Mouse (Mus musculus) lung, embryonic 14.5 days (tissue): Measurements from ENCODE around the gene Tctn3. TPM values are rescaled to one million over a fixed set of nuclear protein-coding genes. Genes with fewer than 3 reads are reported as not detected.

Experiments
- ATAC-seq: fragments of 200-750 bp; cut with Nextera tagmentation; 2 replicates; pipeline ENCODE4 v1.8.0; 2017; ENCODE audit warnings: mild to moderate bottlenecking, moderate TSS enrichment, moderate library complexity; ENCODE audit not compliant: insufficient read depth
- DNase-seq: peaks from one replicate; pipeline ENCODE4 v3.0.0-alpha.2; 2015
- H3K27ac ChIP-seq: fragments of 300-500 bp; sonication (generic); 2 replicates; pipeline ENCODE4 v1.5.1; 2014; ENCODE audit warnings: low read depth, mild to moderate bottlenecking, moderate library complexity
- H3K27me3 ChIP-seq: fragments of 300-500 bp; sonication (generic); 2 replicates; pipeline ENCODE4 v1.6.1; 2014; ENCODE audit warnings: low read length, control low read depth; ENCODE audit not compliant: insufficient read depth
- H3K36me3 ChIP-seq: fragments of 300-500 bp; sonication (generic); 2 replicates; pipeline ENCODE4 v1.6.1; 2014; ENCODE audit warnings: control low read depth; ENCODE audit not compliant: insufficient read depth
- H3K4me1 ChIP-seq: fragments of 300-500 bp; sonication (generic); 2 replicates; pipeline ENCODE4 v1.6.1; 2014; ENCODE audit warnings: antibody characterized with exemption, control low read depth; ENCODE audit not compliant: insufficient read depth
- H3K4me2 ChIP-seq: fragments of 300-500 bp; sonication (generic); 2 replicates; pipeline ENCODE4 v1.6.1; 2014; ENCODE audit warnings: mild to moderate bottlenecking
- H3K4me3 ChIP-seq: fragments of 300-500 bp; sonication (generic); 2 replicates; pipeline ENCODE4 v1.5.1; 2014; ENCODE audit warnings: low read depth, low read length
- H3K9ac ChIP-seq: fragments of 300-500 bp; sonication (generic); 2 replicates; pipeline ENCODE4 v1.6.1; 2014
- H3K9me3 ChIP-seq: fragments of 300-500 bp; sonication (generic); 2 replicates; pipeline ENCODE4 v1.6.1; 2016; ENCODE audit warnings: low read depth, low read length, control low read depth
- CTCF ChIP-seq: IDR thresholded peaks from 2 replicates; pipeline ENCODE4 v1.5.1; 2016; ENCODE audit warnings: antibody characterized with exemption, low read depth
- WGBS: fragments of 180-500 bp; shearing (Covaris S2); extraction: QIAGEN DNeasy Blood & Tissue Kit; methylation state at CpG from one replicate; pipeline ENCODE4 v1.1.7; 2014; 5-methylcytosine and 5-hydroxymethylcytosine counted together
- polyA plus RNA-seq: library from polyadenylated mRNA; unstranded; fragments of >200 nt; fragmentation: Nextera tagmentation; extraction: Ambion mirVana; gene quantifications from 2 replicates; pipeline ENCODE4 v1.2.1, GENCODE M21; 2014

Tctn3 gene
- polyA plus RNA-seq, 1 experiment from 2014 or later, result 11.2 TPM

GRCm38 (mm10) chr19:40595831-40596230 is 16.2 kb downstream of the Tctn3 start:
- no peak overlapping the region for H3K27ac ChIP-seq
- WGBS, result 84% methylated on average over 8 of the region's 8 CpGs

GRCm38 (mm10) chr19:40595231-40595630 is 16.8 kb downstream of the Tctn3 start:
- no peaks in the 10 kb centered on the region for H3K27me3 ChIP-seq
- no peaks in the 10 kb centered on the region for H3K4me1 ChIP-seq
- H3K4me3 ChIP-seq, result no peak overlapping the region
- ATAC-seq (no peak), DNase-seq (no peak)
- no peak overlapping the region for H3K4me2 ChIP-seq
- H3K9me3 ChIP-seq, result no peaks in the 10 kb centered on the region
- TF ChIP-seq CTCF, result no peak
- 86% methylated on average over 3 of the region's 3 CpGs for WGBS
- H3K27ac ChIP-seq, result no peak overlapping the region
- peaks cover 12% of the 10 kb centered on the region; the same call in 1 of the 2 replicates for H3K36me3 ChIP-seq
- no peak overlapping the region for H3K9ac ChIP-seq

More at GRCm38 (mm10) chr19:40595831-40596230, 16.2 kb downstream of the Tctn3 start:
- no peaks in the 10 kb centered on the region for H3K9me3 ChIP-seq
- no peak for ATAC-seq
- H3K9ac ChIP-seq, result no peak overlapping the region
- no peaks in the 10 kb centered on the region for H3K4me1 ChIP-seq
- H3K27me3 ChIP-seq, result no peaks in the 10 kb centered on the region
- no peak overlapping the region for H3K4me3 ChIP-seq
- H3K36me3 ChIP-seq, result peaks cover 12% of the 10 kb centered on the region; the same call in 1 of the 2 replicates
- no peak for TF ChIP-seq CTCF
- no peak overlapping the region for H3K4me2 ChIP-seq
- no peak for DNase-seq

GRCm38 (mm10) chr19:40589530-40589880 is 22.5 kb downstream of the Tctn3 start:
- DNase-seq, result peak; percentile 9
- under 1% methylated on average over 10 of the region's 10 CpGs for WGBS
- no peaks in the 10 kb centered on the region for H3K9me3 ChIP-seq
- H3K27ac ChIP-seq, result peak overlapping the region; percentile 54; the same call in 1 of the 2 replicates
- no peaks in the 10 kb centered on the region for H3K27me3 ChIP-seq
- peak overlapping the region; percentile 88 for H3K4me2 ChIP-seq
- 0 out of 2 replicates have a peak, but pooled peaks cover 8% of the 10 kb centered on the region for H3K4me1 ChIP-seq
- H3K9ac ChIP-seq, result peak overlapping the region; percentile 52
- no peak for TF ChIP-seq CTCF
- peak overlapping the region; percentile 68 for H3K4me3 ChIP-seq
- ATAC-seq, result no peak; the same call in 1 of the 2 replicates
- peaks cover 14% of the 10 kb centered on the region; the same call in 1 of the 2 replicates for H3K36me3 ChIP-seq

DNA sequence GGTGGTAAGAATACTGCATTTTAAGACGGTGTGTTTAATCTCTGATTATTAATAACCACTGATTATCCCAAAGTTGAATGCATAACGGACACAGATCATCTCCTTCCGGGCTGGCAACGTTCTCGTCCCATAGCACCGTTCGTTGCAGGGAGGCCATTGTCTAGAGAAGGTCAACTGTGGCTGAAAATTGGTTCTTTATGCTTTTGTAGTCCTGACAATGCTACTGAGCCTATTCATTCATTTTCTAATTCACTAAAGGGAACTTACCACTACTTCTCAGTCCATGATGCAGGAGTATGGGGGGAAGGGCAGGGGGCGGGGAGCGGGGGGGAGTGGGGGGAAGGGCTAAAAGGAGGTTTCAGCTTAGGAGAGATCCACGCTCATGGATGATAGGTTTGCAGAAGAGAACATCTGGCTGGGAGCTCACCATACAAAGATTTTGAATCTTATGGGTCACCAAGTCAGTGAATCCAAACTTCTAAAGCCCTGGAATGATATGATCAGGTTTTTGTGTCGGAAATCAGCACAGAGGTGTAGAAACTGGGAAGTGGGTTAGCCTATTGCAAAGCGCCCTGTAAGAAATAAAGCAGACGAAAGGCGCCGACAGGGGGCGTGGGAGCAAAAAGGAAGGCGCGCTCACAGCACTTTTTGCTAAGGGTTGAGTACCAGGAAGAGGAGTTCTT is 23.0 kb downstream of the Tctn3 start:
- H3K27ac ChIP-seq, result peak overlapping the region; percentile 54
- no peaks in the 10 kb centered on the region for H3K9me3 ChIP-seq
- H3K4me3 ChIP-seq, result peak overlapping the region; percentile 68
- TF ChIP-seq CTCF, result peak; percentile 82
- peaks cover 18% of the 10 kb centered on the region; the same call in 1 of the 2 replicates for H3K36me3 ChIP-seq
- H3K4me1 ChIP-seq, result 0 out of 2 replicates have a peak, but pooled peaks cover 8% of the 10 kb centered on the region
- H3K27me3 ChIP-seq, result no peaks in the 10 kb centered on the region
- H3K9ac ChIP-seq, result peak overlapping the region; percentile 64
- under 1% methylated on average over 18 of the region's 18 CpGs for whole genome bisulfite sequencing
- DNase-seq (peak; percentile 99), ATAC-seq (peak; percentile 80)
- H3K4me2 ChIP-seq, result peak overlapping the region; percentile 88

DNA sequence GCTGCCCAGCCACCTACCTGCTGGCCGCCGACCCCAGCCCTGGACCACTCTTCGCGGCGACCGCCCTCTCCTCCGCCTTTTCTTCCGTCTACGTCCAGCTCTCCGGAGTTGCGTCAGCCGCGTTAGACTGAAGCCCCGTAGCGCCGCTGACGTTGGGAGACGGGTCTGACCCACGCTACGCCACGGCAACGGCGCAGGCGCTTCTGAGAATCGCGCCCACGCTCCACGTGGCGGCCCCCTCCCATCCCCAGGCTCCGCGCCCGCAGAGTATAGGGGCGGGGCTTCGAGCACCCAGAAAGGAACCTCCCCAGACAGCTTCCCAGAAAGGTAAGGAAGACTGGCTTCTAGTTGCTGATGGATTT is 23.8 kb downstream of the Tctn3 start, which contains the start of gene Aldh18a1:
Aldh18a1 (minus strand) TSS at position 171 of the 362 bp plus-strand sequence.
- Histone ChIP-seq H3K27me3 (no peaks in the 10 kb centered on the region), H3K4me2 (peak within 1 kb of the TSS; percentile 88), H3K9me3 (no peaks in the 10 kb centered on the region), H3K36me3 (peaks cover 25% of the 10 kb centered on the region), H3K27ac (peak within 1 kb of the TSS; percentile 10), H3K9ac (peak within 1 kb of the TSS; percentile 64), H3K4me3 (peak within 1 kb of the TSS; percentile 68), H3K4me1 (0 out of 2 replicates have a peak, but pooled peaks cover 8% of the 10 kb centered on the region)
- ATAC-seq, result peak; percentile 94
- DNase-seq, result peak; percentile 98
- WGBS, result under 1% methylated on average over 34 of the region's 34 CpGs
- TF ChIP-seq CTCF, result peak; percentile 35; the same call in 1 of the 2 replicates

DNA sequence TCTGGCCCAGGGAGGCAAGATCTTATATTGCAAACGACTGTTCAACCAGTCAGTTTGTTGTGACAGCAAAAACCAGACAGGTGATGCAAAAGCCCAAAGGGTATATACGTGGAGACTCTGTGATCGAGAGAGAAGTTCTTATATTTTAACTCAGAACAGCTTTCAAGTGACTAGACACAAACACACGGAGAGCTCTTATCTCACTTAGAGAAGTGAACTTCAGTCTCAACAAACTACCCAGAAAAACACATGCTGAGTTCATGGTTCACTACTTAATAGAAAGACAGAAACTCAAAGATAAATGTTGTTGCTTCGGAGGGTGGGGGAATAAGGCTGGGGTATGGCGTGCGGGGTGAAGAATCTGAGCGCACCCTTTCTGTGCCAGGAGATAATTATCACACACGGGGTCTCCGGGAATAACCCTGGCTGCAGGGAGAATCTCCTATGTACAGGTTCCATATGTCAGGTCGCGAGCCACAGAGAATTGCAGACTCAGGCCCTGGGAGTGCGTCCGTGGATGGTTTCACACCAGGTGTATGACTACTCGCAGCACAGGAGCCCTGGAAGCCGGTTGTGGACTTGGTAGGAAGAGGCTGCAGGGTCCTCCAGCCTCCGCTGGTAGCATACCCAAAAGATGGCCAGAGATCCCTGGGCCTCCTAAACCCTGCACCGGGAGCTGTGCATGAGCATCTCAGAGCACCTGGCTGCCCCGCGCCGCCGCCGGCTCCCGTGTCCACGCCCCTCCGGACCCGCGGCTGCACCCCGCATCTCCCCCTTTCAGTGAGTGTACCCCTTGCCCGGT is 24.3 kb downstream of the Tctn3 start:
- Histone ChIP-seq H3K4me1 (0 out of 2 replicates have a peak, but pooled peaks cover 8% of the 10 kb centered on the region), H3K4me3 (peak overlapping the region; percentile 68), H3K27me3 (no peaks in the 10 kb centered on the region), H3K27ac (no peak overlapping the region), H3K4me2 (peak overlapping the region; percentile 88), H3K36me3 (peaks cover 31% of the 10 kb centered on the region), H3K9me3 (no peaks in the 10 kb centered on the region), H3K9ac (peak overlapping the region; percentile 64)
- peak; percentile 63; the same call in 1 of the 2 replicates for ATAC-seq
- TF ChIP-seq CTCF, result no peak
- DNase-seq, result no peak
- WGBS, result 1% methylated on average over 30 of the region's 30 CpGs

GRCm38 (mm10) chr19:40586908-40587307 is 25.1 kb downstream of the Tctn3 start:
- Histone ChIP-seq H3K4me2 (peak overlapping the region; percentile 88), H3K27me3 (no peaks in the 10 kb centered on the region), H3K9me3 (no peaks in the 10 kb centered on the region), H3K36me3 (peaks cover 38% of the 10 kb centered on the region), H3K4me1 (0 out of 2 replicates have a peak, but pooled peaks cover 8% of the 10 kb centered on the region), H3K9ac (peak overlapping the region; percentile 64; the same call in 1 of the 2 replicates), H3K27ac (no peak overlapping the region), H3K4me3 (peak overlapping the region; percentile 68)
- TF ChIP-seq CTCF, result no peak
- 45% methylated on average over 7 of the region's 7 CpGs for WGBS
- DNase-seq, result no peak
- no peak for ATAC-seq
